Mouse (Mus musculus): ENCODE measurements around the gene Htr6. TPM values are rescaled to one million over a fixed set of nuclear protein-coding genes. Genes with fewer than 3 reads are reported as not detected.

The Htr6 gene
- polyA plus RNA-seq (2015; fragmentation: Nextera tagmentation; extraction: Ambion mirVana), result not detected in 2 replicates

- H3K9ac ChIP-seq (ENCODE audit: low read length), result peak within 1 kb of the TSS; percentile 67
- under 1% methylated on average over 69 of the region's 77 CpGs for WGBS
- no peak within 1 kb of the TSS for H3K27ac ChIP-seq (ENCODE audit: low read length)
- H3K4me1 ChIP-seq (ENCODE audit: control insufficient read depth, insufficient read depth, low read length), result peaks cover 11% of the 10 kb centered on the region
- ATAC-seq (ENCODE audit: insufficient read depth, low FRiP score), result no peak
- peak within 1 kb of the TSS; percentile 93 for H3K4me2 ChIP-seq (ENCODE audit: low read depth, low read length)
- H3K27me3 ChIP-seq (ENCODE audit: control insufficient read depth, insufficient read depth, low read length), result peaks cover 46% of the 10 kb centered on the region
- H3K36me3 ChIP-seq (ENCODE audit: control insufficient read depth, insufficient read depth, low read length), result no peaks in the 10 kb centered on the region
- no peaks in the 10 kb centered on the region for H3K9me3 ChIP-seq (replicated peaks; ENCODE audit: control insufficient read depth, low read length)
- H3K4me3 ChIP-seq (replicated peaks; ENCODE audit: low read length), result peak within 1 kb of the TSS; percentile 53
These were observed at the start of gene Htr6 for GRCm38 (mm10) chr4:139075041-139075711. Gene Htr6 (minus strand): TSS chr4:139075570.

- Histone ChIP-seq H3K27ac (ENCODE audit: low read length) (no peak overlapping the region), H3K4me3 (replicated peaks; ENCODE audit: low read length) (no peak overlapping the region), H3K36me3 (ENCODE audit: control insufficient read depth, insufficient read depth, low read length) (no peaks in the 10 kb centered on the region), H3K4me2 (ENCODE audit: low read depth, low read length) (no peak overlapping the region), H3K9ac (ENCODE audit: low read length) (no peak overlapping the region), H3K27me3 (ENCODE audit: control insufficient read depth, insufficient read depth, low read length) (no peaks in the 10 kb centered on the region), H3K9me3 (replicated peaks; ENCODE audit: control insufficient read depth, low read length) (no peaks in the 10 kb centered on the region), H3K4me1 (ENCODE audit: control insufficient read depth, insufficient read depth, low read length) (peaks cover 18% of the 10 kb centered on the region)
- 64% methylated on average over 6 of the region's 6 CpGs for WGBS
- no peak for ATAC-seq (ENCODE audit: insufficient read depth, low FRiP score)
These were observed 49.6 kb upstream of the Htr6 start for GRCm38 (mm10) chr4:139124940-139125339.

- Histone ChIP-seq H3K9ac (ENCODE audit: low read length) (no peak overlapping the region), H3K27ac (ENCODE audit: low read length) (no peak overlapping the region), H3K9me3 (replicated peaks; ENCODE audit: control insufficient read depth, low read length) (no peaks in the 10 kb centered on the region), H3K36me3 (ENCODE audit: control insufficient read depth, insufficient read depth, low read length) (no peaks in the 10 kb centered on the region), H3K27me3 (ENCODE audit: control insufficient read depth, insufficient read depth, low read length) (no peaks in the 10 kb centered on the region), H3K4me2 (ENCODE audit: low read depth, low read length) (no peak overlapping the region), H3K4me3 (replicated peaks; ENCODE audit: low read length) (no peak overlapping the region), H3K4me1 (ENCODE audit: control insufficient read depth, insufficient read depth, low read length) (peaks cover 17% of the 10 kb centered on the region)
- WGBS, result 83% methylated on average over 4 of the region's 4 CpGs
- ATAC-seq (ENCODE audit: insufficient read depth, low FRiP score), result no peak
These were observed 47.2 kb upstream of the Htr6 start for GRCm38 (mm10) chr4:139122557-139122956.

GRCm38 (mm10) chr4:139120998-139121397 lies 45.6 kb upstream of the Htr6 start:
- Histone ChIP-seq H3K27ac (ENCODE audit: low read length) (no peak overlapping the region), H3K4me3 (replicated peaks; ENCODE audit: low read length) (no peak overlapping the region), H3K9me3 (replicated peaks; ENCODE audit: control insufficient read depth, low read length) (no peaks in the 10 kb centered on the region), H3K27me3 (ENCODE audit: control insufficient read depth, insufficient read depth, low read length) (no peaks in the 10 kb centered on the region), H3K4me1 (ENCODE audit: control insufficient read depth, insufficient read depth, low read length) (peaks cover 21% of the 10 kb centered on the region), H3K36me3 (ENCODE audit: control insufficient read depth, insufficient read depth, low read length) (no peaks in the 10 kb centered on the region), H3K9ac (ENCODE audit: low read length) (no peak overlapping the region), H3K4me2 (ENCODE audit: low read depth, low read length) (no peak overlapping the region)
- ATAC-seq (ENCODE audit: insufficient read depth, low FRiP score), result no peak
- 53% methylated on average over 7 of the region's 7 CpGs for WGBS

- WGBS, result 43% methylated on average over 4 of the region's 4 CpGs
- ATAC-seq (ENCODE audit: insufficient read depth, low FRiP score), result no peak
- no peak overlapping the region for H3K4me3 ChIP-seq (replicated peaks; ENCODE audit: low read length)
- H3K27me3 ChIP-seq (ENCODE audit: control insufficient read depth, insufficient read depth, low read length), result no peaks in the 10 kb centered on the region
- no peak overlapping the region for H3K27ac ChIP-seq (ENCODE audit: low read length)
- no peaks in the 10 kb centered on the region for H3K9me3 ChIP-seq (replicated peaks; ENCODE audit: control insufficient read depth, low read length)
- H3K36me3 ChIP-seq (ENCODE audit: control insufficient read depth, insufficient read depth, low read length), result no peaks in the 10 kb centered on the region
- H3K9ac ChIP-seq (ENCODE audit: low read length), result no peak overlapping the region
- no peak overlapping the region for H3K4me2 ChIP-seq (ENCODE audit: low read depth, low read length)
- peaks cover 21% of the 10 kb centered on the region for H3K4me1 ChIP-seq (ENCODE audit: control insufficient read depth, insufficient read depth, low read length)
These were observed 45.0 kb upstream of the Htr6 start for GRCm38 (mm10) chr4:139120281-139120814.

GRCm38 (mm10) chr4:139116356-139117063 lies 41.1 kb upstream of the Htr6 start:
- no peak for ATAC-seq (ENCODE audit: insufficient read depth, low FRiP score)
- no peak overlapping the region for H3K4me2 ChIP-seq (ENCODE audit: low read depth, low read length)
- no peaks in the 10 kb centered on the region for H3K9me3 ChIP-seq (replicated peaks; ENCODE audit: control insufficient read depth, low read length)
- H3K4me1 ChIP-seq (ENCODE audit: control insufficient read depth, insufficient read depth, low read length), result peaks cover 30% of the 10 kb centered on the region
- no peak overlapping the region for H3K4me3 ChIP-seq (replicated peaks; ENCODE audit: low read length)
- H3K27ac ChIP-seq (ENCODE audit: low read length), result no peak overlapping the region
- H3K27me3 ChIP-seq (ENCODE audit: control insufficient read depth, insufficient read depth, low read length), result no peaks in the 10 kb centered on the region
- WGBS, result 72% methylated on average over 3 of the region's 3 CpGs
- no peaks in the 10 kb centered on the region for H3K36me3 ChIP-seq (ENCODE audit: control insufficient read depth, insufficient read depth, low read length)
- no peak overlapping the region for H3K9ac ChIP-seq (ENCODE audit: low read length)

GRCm38 (mm10) chr4:139115721-139116120 lies 40.4 kb upstream of the Htr6 start:
- Histone ChIP-seq H3K9me3 (replicated peaks; ENCODE audit: control insufficient read depth, low read length) (no peaks in the 10 kb centered on the region), H3K4me3 (replicated peaks; ENCODE audit: low read length) (no peak overlapping the region), H3K27ac (ENCODE audit: low read length) (no peak overlapping the region), H3K4me1 (ENCODE audit: control insufficient read depth, insufficient read depth, low read length) (peaks cover 31% of the 10 kb centered on the region), H3K36me3 (ENCODE audit: control insufficient read depth, insufficient read depth, low read length) (no peaks in the 10 kb centered on the region), H3K4me2 (ENCODE audit: low read depth, low read length) (no peak overlapping the region), H3K9ac (ENCODE audit: low read length) (no peak overlapping the region), H3K27me3 (ENCODE audit: control insufficient read depth, insufficient read depth, low read length) (no peaks in the 10 kb centered on the region)
- WGBS, result 90% methylated on average over 5 of the region's 5 CpGs
- ATAC-seq (ENCODE audit: insufficient read depth, low FRiP score), result no peak

- ATAC-seq (ENCODE audit: insufficient read depth, low FRiP score), result no peak
- no peak overlapping the region for H3K27ac ChIP-seq (ENCODE audit: low read length)
These were observed 37.1 kb upstream of the Htr6 start for GRCm38 (mm10) chr4:139112482-139112881.

GRCm38 (mm10) chr4:139111421-139111820 lies 36.1 kb upstream of the Htr6 start:
- Histone ChIP-seq H3K4me2 (ENCODE audit: low read depth, low read length) (no peak overlapping the region), H3K9ac (ENCODE audit: low read length) (no peak overlapping the region; the same call in 1 of the 2 replicates), H3K27ac (ENCODE audit: low read length) (peak overlapping the region; percentile 72), H3K36me3 (ENCODE audit: control insufficient read depth, insufficient read depth, low read length) (no peaks in the 10 kb centered on the region), H3K9me3 (replicated peaks; ENCODE audit: control insufficient read depth, low read length) (no peaks in the 10 kb centered on the region), H3K27me3 (ENCODE audit: control insufficient read depth, insufficient read depth, low read length) (no peaks in the 10 kb centered on the region), H3K4me3 (replicated peaks; ENCODE audit: low read length) (no peak overlapping the region), H3K4me1 (ENCODE audit: control insufficient read depth, insufficient read depth, low read length) (peaks cover 24% of the 10 kb centered on the region)
- ATAC-seq (ENCODE audit: insufficient read depth, low FRiP score), result peak; percentile 59; the same call in 1 of the 2 replicates
- 26% methylated on average over 3 of the region's 3 CpGs for WGBS

More at GRCm38 (mm10) chr4:139112482-139112881, 37.1 kb upstream of the Htr6 start:
- Histone ChIP-seq H3K9me3 (replicated peaks; ENCODE audit: control insufficient read depth, low read length) (no peaks in the 10 kb centered on the region), H3K9ac (ENCODE audit: low read length) (no peak overlapping the region), H3K27me3 (ENCODE audit: control insufficient read depth, insufficient read depth, low read length) (no peaks in the 10 kb centered on the region), H3K36me3 (ENCODE audit: control insufficient read depth, insufficient read depth, low read length) (no peaks in the 10 kb centered on the region), H3K4me1 (ENCODE audit: control insufficient read depth, insufficient read depth, low read length) (peaks cover 26% of the 10 kb centered on the region), H3K4me3 (replicated peaks; ENCODE audit: low read length) (no peak overlapping the region), H3K4me2 (ENCODE audit: low read depth, low read length) (no peak overlapping the region)
- WGBS, result 62% methylated on average over 3 of the region's 3 CpGs
